Mouse (Mus musculus) neural tube, embryonic 11.5 days (tissue): Measurements from ENCODE around the gene Rab40c. TPM values are rescaled to one million over a fixed set of nuclear protein-coding genes. Genes with fewer than 3 reads are reported as not detected.

Source experiments
- ATAC-seq: fragments of 200-750 bp; cut with Nextera tagmentation; 2 replicates; pipeline ENCODE4 v1.8.0; 2017; ENCODE audit warnings: moderate number of reproducible peaks, mild to moderate bottlenecking, moderate TSS enrichment, moderate library complexity; ENCODE audit not compliant: insufficient read depth, low FRiP score, low TSS enrichment
- DNase-seq: peaks from one replicate; pipeline ENCODE4 v3.0.0-alpha.2; 2015; ENCODE audit warnings: low spot score
- H3K27ac ChIP-seq: fragments of 300-500 bp; sonication (generic); 2 replicates; pipeline ENCODE4 v1.5.1; 2014; ENCODE audit warnings: low read depth, mild to moderate bottlenecking, low read length
- H3K27me3 ChIP-seq: fragments of 300-500 bp; sonication (generic); 2 replicates; pipeline ENCODE4 v1.6.1; 2014; ENCODE audit warnings: mild to moderate bottlenecking, low read length, mixed read lengths; ENCODE audit not compliant: control insufficient read depth, insufficient read depth
- H3K36me3 ChIP-seq: fragments of 300-500 bp; sonication (generic); 2 replicates; pipeline ENCODE4 v1.6.1; 2014; ENCODE audit warnings: mild to moderate bottlenecking, low read length, moderate library complexity, mixed read lengths; ENCODE audit not compliant: control insufficient read depth, insufficient read depth
- H3K4me1 ChIP-seq: fragments of 300-500 bp; sonication (generic); 2 replicates; pipeline ENCODE4 v1.6.1; 2014; ENCODE audit warnings: low read length, mixed read lengths; ENCODE audit not compliant: control insufficient read depth, insufficient read depth
- H3K4me2 ChIP-seq: fragments of 300-500 bp; sonication (generic); 2 replicates; pipeline ENCODE4 v1.6.1; 2014; ENCODE audit warnings: low read depth, mild to moderate bottlenecking, moderate library complexity
- H3K4me3 ChIP-seq: fragments of 300-500 bp; sonication (generic); 2 replicates; pipeline ENCODE4 v1.5.1; 2014; ENCODE audit warnings: low read depth, low read length
- H3K9ac ChIP-seq: fragments of 300-500 bp; sonication (generic); 2 replicates; pipeline ENCODE4 v1.6.1; 2014; ENCODE audit warnings: mild to moderate bottlenecking, low read length
- H3K9me3 ChIP-seq: fragments of 300-500 bp; sonication (generic); 2 replicates; pipeline ENCODE4 v1.6.1; 2016; ENCODE audit warnings: low read length; ENCODE audit not compliant: control insufficient read depth
- WGBS: fragments of 180-500 bp; shearing (Covaris S2); extraction: QIAGEN DNeasy Blood & Tissue Kit; methylation state at CpG from one replicate; pipeline ENCODE4 v1.1.7; 2014; 5-methylcytosine and 5-hydroxymethylcytosine counted together
- polyA plus RNA-seq: library from polyadenylated mRNA; unstranded; fragments of >200 nt; fragmentation: Nextera tagmentation; extraction: Ambion mirVana; gene quantifications from 2 replicates; pipeline ENCODE4 v1.2.1, GENCODE M21; 2014

Rab40c gene
- polyA plus RNA-seq, 1 experiment from 2014 or later: 25.9 TPM

GRCm38 (mm10) chr17:25880913-25881641 lies 38.5 kb downstream of the Rab40c start:
- 5% methylated on average over 5 of the region's 5 CpGs for WGBS
- H3K36me3 ChIP-seq: peaks cover 9% of the 10 kb centered on the region; the same call in 1 of the 2 replicates
- no peak for ATAC-seq
- no peak overlapping the region for H3K4me3 ChIP-seq
- no peaks in the 10 kb centered on the region for H3K9me3 ChIP-seq
- DNase-seq: peak; percentile 67
- H3K27me3 ChIP-seq: no peaks in the 10 kb centered on the region
- H3K4me2 ChIP-seq: 0 out of 2 replicates have a peak overlapping the region, but pooled peaks have one; percentile 6
- peak overlapping the region; percentile 15; the same call in 1 of the 2 replicates for H3K9ac ChIP-seq
- peak overlapping the region; percentile 68 for H3K27ac ChIP-seq
- peaks cover 21% of the 10 kb centered on the region for H3K4me1 ChIP-seq

DNA sequence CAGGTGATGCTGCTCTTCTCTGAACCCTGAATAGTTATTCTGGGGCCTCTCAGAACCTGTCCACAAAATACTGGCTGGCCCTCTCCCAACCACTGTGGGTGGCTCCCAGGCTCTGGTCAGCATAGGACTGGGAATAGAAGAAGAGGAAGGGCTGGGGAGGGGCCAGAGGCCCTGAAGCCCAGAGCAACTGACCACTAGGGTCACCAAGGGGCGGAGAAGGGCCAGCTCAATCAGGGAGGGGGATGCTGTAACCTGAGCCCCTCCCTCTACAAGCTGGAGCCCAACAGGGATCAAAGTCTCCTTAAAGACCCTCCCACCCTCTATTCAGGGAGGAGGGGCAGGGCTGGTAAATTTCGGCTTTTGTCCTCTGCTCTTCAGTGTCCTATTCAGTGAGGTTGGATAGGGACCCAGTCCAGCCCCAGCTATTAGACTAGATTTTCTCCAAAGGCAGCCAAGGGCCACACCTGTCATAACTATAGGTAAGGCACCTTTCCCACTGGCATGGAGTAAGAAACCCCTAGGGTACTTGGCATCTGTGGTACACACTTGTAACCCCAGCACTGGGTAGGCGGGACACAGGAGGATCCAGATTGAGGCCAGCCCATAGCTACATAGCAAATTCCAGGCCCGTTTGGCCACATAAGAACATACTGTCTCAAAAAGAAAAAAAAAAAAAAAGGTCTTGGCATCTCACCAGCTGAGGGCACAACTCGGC lies 39.2 kb downstream of the Rab40c start, which contains the start of gene Wfikkn1:
Gene Wfikkn1 (minus strand): TSS at position 663 of the 715 bp plus-strand sequence.
- H3K9me3 ChIP-seq: no peaks in the 10 kb centered on the region
- H3K27me3 ChIP-seq: no peaks in the 10 kb centered on the region
- 0 out of 2 replicates have a peak within 1 kb of the TSS, but pooled peaks have one; percentile 6 for H3K4me2 ChIP-seq
- peak within 1 kb of the TSS; percentile 68 for H3K27ac ChIP-seq
- ATAC-seq: no peak
- H3K4me1 ChIP-seq: peaks cover 25% of the 10 kb centered on the region
- no peak for DNase-seq
- WGBS: 10% methylated on average over 5 of the region's 5 CpGs
- peaks cover 9% of the 10 kb centered on the region; the same call in 1 of the 2 replicates for H3K36me3 ChIP-seq
- H3K4me3 ChIP-seq: no peak within 1 kb of the TSS
- peak within 1 kb of the TSS; percentile 15; the same call in 1 of the 2 replicates for H3K9ac ChIP-seq

DNA sequence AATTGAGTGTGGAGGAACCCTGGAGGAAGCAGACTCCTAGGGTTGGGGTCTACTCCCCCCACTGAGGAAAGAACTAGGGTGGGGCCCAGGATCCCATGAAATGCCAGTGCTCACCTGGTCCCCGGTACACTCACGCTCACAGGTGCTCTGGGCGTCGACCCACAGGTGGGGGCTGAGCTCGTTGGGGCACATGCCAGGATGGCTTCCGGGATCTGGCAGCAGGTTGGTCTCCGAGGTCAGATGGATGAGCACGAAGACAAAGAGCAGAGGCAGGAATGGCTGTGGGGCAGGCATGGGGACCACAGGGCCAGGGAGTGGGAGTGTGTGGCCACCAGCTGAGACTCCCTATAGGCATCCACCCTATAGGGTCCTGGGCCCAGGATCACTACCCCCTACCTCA lies 39.8 kb downstream of the Rab40c start:
- H3K36me3 ChIP-seq: peaks cover 9% of the 10 kb centered on the region; the same call in 1 of the 2 replicates
- H3K9ac ChIP-seq: no peak overlapping the region

DNA sequence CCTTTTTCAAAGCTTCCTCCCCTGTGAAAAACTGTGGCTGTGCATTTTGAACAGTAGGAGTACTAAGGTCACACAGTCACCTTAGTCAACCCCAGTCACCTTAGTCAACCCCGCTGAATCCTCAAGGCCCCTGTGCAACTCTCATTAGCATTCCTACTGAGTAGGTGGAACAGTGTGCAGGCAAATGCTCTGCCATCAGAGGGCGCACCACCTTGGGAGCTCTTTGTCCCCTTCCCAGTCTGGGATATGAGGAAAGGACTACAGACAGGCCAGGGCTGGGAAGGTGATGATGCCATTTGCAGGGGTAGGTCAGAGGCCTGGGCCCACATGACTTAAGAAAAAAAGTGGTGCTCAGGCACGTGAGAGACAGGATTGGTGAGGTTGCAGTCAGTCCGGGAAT lies 40.3 kb downstream of the Rab40c start:
- peaks cover 9% of the 10 kb centered on the region; the same call in 1 of the 2 replicates for H3K36me3 ChIP-seq
- H3K4me1 ChIP-seq: peaks cover 25% of the 10 kb centered on the region
- H3K9ac ChIP-seq: no peak overlapping the region
- WGBS: 41% methylated on average over 4 of the region's 4 CpGs
- H3K4me2 ChIP-seq: no peak overlapping the region
- H3K27ac ChIP-seq: no peak overlapping the region
- DNase-seq (peak; percentile 33), ATAC-seq (no peak)
- no peaks in the 10 kb centered on the region for H3K27me3 ChIP-seq
- H3K9me3 ChIP-seq: no peaks in the 10 kb centered on the region
- no peak overlapping the region for H3K4me3 ChIP-seq

More for the DNA sequence above, 39.8 kb downstream of the Rab40c start:
- ATAC-seq (no peak), DNase-seq (no peak)
- Histone ChIP-seq H3K27me3 (no peaks in the 10 kb centered on the region), H3K9me3 (no peaks in the 10 kb centered on the region), H3K4me3 (no peak overlapping the region), H3K4me2 (no peak overlapping the region), H3K4me1 (peaks cover 25% of the 10 kb centered on the region), H3K27ac (no peak overlapping the region)
- WGBS: 64% methylated on average over 8 of the region's 8 CpGs

DNA sequence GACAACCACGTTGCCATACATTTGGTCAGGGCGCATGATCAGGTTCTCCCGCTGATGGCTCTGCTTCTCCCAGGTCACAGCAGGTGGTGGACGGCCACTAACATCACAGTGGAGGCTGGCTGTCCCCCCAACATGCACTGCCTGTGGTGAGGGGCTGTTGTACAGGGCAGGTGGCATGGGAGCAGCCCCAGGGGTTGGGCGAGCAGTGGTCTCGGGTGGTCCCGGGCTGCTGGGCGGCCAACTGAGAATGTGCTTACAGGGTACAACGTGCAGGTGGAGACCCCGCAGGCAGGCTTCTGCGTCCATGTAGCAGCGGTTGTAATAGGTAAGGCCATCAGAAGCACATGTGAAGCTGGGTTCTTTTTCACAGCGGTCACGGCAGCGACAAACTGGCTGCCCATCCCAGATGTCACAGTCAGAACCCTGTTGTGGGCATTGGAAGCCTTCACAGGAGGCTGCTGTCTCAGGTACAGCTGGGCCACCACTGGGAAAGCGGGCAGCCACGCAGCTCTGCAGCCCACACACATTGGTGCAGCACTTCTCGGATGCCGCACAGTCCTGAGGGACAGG lies 40.8 kb downstream of the Rab40c start:
- H3K4me1 ChIP-seq: peaks cover 29% of the 10 kb centered on the region

GRCm38 (mm10) chr17:25877741-25878610 lies 41.6 kb downstream of the Rab40c start:
- H3K4me3 ChIP-seq: no peak overlapping the region
- no peak overlapping the region for H3K4me2 ChIP-seq
- peaks cover 7% of the 10 kb centered on the region; the same call in 1 of the 2 replicates for H3K36me3 ChIP-seq
- peak overlapping the region; percentile 5; the same call in 1 of the 2 replicates for H3K9ac ChIP-seq
- H3K27me3 ChIP-seq: no peaks in the 10 kb centered on the region
- no peak overlapping the region for H3K27ac ChIP-seq
- H3K9me3 ChIP-seq: no peaks in the 10 kb centered on the region
- WGBS: 93% methylated on average over 32 of the region's 32 CpGs
- peaks cover 29% of the 10 kb centered on the region for H3K4me1 ChIP-seq
- ATAC-seq (no peak), DNase-seq (no peak)

More for the DNA sequence above, 40.8 kb downstream of the Rab40c start:
- Histone ChIP-seq H3K9me3 (no peaks in the 10 kb centered on the region), H3K27me3 (no peaks in the 10 kb centered on the region), H3K4me3 (no peak overlapping the region), H3K36me3 (peaks cover 9% of the 10 kb centered on the region; the same call in 1 of the 2 replicates), H3K4me2 (no peak overlapping the region), H3K27ac (no peak overlapping the region), H3K9ac (no peak overlapping the region)
- DNase-seq (no peak), ATAC-seq (no peak)
- WGBS: 84% methylated on average over 19 of the region's 19 CpGs

DNA sequence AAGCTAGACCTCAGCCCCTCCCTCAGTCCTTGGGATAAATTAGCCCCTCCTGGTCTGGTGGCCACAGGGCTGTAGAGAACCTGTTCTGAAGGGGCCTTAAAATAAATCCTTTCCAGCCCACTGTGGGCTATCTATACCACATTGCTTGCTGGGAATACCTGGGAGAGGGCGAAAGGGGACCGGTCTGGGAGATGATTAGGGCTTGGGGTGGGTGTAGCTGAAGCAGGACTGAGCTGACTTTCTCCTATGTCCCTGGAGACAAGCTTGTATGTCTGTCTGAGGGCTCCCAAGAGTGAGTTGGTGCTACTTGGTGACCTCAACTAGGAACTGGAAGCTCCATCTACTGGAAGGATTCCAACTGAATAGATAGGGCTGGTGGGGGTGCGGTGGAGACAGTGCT lies 42.5 kb downstream of the Rab40c start:
- ATAC-seq (no peak), DNase-seq (no peak)
- no peaks in the 10 kb centered on the region for H3K27me3 ChIP-seq
- H3K27ac ChIP-seq: no peak overlapping the region
- no peak overlapping the region for H3K9ac ChIP-seq
- no peak overlapping the region for H3K4me3 ChIP-seq
- no peak overlapping the region for H3K4me2 ChIP-seq
- WGBS: 92% methylated on average over 3 of the region's 3 CpGs
- H3K4me1 ChIP-seq: peaks cover 29% of the 10 kb centered on the region
- H3K9me3 ChIP-seq: no peaks in the 10 kb centered on the region
- H3K36me3 ChIP-seq: peaks cover 7% of the 10 kb centered on the region; the same call in 1 of the 2 replicates
